Mouse (Mus musculus) monocyte, adult 2 months (primary cell): ENCODE measurements around the gene Irf2.

Experiments used
- DNase-seq, 2 experiments: peaks; one replicate each; pipeline ENCODE4 v3.0.0; 2022; ENCODE audit warnings: low spot score in 2 of 2, low read depth in 1 of 2

The Irf2 gene

GRCm38 (mm10) chr8:46739003-46739949 lies at the start of gene Irf2:
Irf2 (plus strand) TSS chr8:46739732.
- DNase-seq = peak; percentile 90

DNA sequence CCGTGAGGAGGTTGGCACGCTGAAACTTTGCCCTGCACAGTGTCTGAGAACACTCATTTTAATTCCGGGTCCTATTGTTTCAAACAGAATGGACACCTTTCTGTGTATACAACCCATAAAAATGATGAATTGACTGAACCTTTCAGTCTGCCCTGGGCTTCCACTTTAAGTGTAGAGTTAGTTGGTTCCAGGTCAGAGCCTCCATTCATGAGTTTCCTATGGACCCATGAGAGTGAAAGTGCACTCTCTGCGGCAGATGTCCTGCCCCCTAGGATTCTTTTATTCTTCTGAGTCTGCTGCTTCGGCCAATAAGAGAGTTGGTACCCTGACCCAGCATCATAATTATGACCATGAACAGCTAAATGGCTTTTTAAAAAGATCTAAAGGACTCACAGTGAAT lies 49.4 kb upstream of the Irf2 start:
- no peak for DNase-seq

- DNase-seq = no peak
Measured at GRCm38 (mm10) chr8:46690581-46690980, 49.0 kb upstream of the Irf2 start.

DNA sequence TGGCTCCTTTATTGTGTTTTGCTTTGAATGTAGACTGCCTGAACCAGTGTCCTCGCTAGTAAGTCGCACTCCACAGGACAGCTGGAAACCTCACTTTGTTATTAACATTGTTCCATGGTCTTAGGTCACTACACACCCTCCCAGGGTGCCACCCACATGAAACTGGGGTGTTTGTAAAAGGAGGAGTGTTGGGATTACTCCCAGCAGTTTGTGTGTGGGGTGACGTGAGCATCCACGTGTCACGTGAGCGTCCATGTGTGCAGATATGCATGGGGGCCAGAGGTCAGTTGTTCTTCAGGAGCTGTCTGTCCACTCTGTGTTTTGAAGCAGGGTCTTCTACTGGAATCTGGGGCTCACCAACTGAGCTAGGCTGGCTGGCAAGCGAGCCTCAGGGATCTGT lies 48.2 kb upstream of the Irf2 start:
- no peak for DNase-seq

GRCm38 (mm10) chr8:46696256-46697041 lies 43.1 kb upstream of the Irf2 start:
- no peak for DNase-seq

GRCm38 (mm10) chr8:46697566-46697965 lies 42.0 kb upstream of the Irf2 start:
- no peak for DNase-seq

- DNase-seq = no peak
Measured at GRCm38 (mm10) chr8:46698162-46698561, 41.4 kb upstream of the Irf2 start.

DNA sequence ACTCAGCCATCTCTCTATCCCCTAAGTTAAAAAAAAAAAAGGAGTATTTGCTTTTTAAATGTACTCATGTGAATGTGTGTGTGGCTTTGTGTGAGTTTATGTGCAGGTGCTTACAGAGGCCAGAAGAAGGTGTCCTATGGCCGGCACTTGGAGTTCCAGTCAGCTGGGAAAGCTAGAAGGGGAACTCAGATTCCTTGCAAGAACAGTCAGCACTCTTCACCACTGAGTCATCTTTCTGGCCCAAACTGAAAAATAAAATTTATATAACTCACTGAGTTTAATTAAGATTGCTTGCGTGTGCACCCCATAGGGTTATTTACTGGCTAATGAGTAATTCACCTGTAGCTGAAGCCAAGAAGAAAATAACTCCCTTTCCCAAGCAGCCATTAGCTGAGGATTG lies 34.4 kb upstream of the Irf2 start:
- no peak for DNase-seq

GRCm38 (mm10) chr8:46706730-46707129 lies 32.8 kb upstream of the Irf2 start:
- no peak for DNase-seq

DNA sequence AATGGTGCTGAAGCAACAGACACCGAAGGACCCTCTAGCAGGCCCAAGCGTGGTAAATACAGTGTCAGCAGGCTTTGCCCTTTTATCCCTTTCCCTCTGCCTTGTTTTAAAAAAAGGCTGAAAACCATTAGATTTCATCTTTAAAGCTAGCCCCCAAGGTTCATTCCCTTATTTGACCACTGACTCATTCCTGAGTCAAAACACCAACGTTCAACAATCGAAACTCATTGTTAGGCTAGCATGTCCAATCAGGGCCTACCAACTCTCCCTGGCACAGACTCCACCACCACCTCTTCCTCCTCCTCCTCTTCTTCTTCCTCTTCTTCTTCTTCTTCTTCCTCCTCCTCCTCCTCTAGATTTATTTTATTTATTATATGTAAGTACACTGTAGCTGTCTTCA lies 30.2 kb upstream of the Irf2 start:
- DNase-seq = no peak

DNA sequence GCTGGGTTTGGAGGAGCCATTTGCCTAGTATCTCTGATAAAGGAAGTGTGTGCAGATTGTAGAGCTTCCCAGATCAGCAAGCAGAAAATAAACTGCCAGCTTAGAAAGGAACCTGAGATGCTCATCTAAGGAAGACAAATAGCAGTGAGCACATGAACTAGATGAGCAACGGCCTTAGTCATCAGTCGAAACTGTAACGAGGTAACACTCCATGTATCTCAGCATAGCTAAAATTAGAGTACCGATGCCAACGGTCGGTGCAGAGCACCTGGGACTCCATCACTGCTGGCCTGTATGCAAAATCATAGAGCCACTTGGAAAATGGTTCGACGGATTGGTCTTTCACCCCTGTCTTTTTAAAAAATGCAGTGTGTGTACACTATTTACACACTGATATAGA lies 29.2 kb upstream of the Irf2 start:
- no peak for DNase-seq

GRCm38 (mm10) chr8:46711496-46711895 lies 28.0 kb upstream of the Irf2 start:
- DNase-seq = no peak

DNA sequence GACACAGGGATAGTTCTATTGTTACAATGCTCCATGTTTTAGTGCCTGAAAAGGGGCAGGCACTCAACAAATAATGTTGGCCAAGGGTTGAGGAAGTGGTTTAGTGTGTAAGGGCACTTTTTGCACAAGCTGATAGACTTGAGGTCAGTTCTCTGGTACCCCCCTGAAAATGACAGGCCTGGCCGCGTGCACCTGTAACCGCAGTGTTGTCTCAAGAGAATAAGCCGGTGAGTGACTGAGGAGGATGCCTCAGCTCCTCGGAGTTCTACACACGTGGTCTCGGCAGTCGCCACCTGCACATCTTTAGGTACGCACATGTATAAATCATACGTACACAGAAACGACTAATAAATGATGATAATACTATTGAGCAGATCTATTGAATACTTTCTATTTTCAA lies 26.4 kb upstream of the Irf2 start:
- DNase-seq = no peak

DNA sequence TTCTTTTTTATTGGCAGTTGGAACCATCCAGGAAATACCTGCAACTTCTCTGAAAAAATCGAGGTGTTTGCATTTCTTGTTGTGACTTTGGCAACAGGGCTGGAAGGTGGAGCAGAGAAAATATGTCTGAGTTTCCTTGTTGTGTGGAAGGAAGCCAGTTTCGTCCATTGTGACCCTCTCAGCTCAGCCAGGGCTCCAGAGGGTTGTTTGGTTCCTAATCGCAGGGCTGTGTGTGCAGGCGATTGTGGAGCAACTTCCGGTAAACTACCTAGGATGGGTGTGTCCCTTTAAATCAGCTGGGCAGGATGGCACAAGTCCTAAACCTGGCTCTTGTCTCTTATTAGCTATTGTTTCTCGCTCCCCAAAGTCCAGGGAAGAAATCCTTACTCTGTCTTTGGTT lies 25.7 kb upstream of the Irf2 start:
- no peak for DNase-seq

- DNase-seq = no peak
Measured at GRCm38 (mm10) chr8:46714400-46714799, 25.1 kb upstream of the Irf2 start.

- no peak for DNase-seq
Measured at GRCm38 (mm10) chr8:46716477-46716876, 23.1 kb upstream of the Irf2 start.

DNA sequence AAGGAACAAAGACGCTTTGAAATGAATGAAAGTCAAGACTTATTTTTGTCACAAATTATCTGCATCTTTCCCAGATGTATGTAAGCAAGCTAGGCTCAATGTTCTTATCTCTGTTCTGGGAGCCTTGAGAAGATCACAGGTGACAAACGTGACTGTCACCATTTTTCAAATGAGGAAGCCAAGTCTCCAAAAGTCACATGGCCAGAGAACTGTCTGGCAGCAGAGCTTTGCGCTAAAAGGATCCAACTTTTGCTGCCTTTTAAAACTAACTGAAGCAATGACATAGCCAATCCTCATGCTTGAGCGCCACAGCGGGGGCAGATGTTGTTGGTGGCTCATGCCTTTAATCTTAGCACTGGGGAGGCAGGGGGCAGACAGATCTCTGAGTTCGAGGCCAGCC lies 22.4 kb upstream of the Irf2 start:
- no peak for DNase-seq

GRCm38 (mm10) chr8:46718301-46718700 lies 21.2 kb upstream of the Irf2 start:
- no peak for DNase-seq

DNA sequence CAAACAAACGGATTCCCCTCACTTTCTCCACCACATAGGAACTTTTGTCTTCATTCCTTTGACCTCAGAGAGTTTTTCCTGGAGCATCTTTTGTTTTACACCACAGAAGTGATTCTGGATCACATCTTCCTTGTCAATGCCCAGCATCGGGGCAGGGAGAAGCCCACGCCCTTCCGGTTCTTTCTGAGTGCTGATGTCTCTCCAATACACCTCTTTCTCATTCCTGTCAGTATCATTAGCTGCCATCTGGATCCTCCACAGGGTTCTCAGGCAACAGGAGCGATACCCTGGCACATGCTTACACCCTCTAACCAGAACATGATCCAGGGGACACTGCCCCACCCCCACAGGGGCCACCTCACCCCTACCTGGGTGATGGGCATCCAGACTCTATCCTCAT lies 20.8 kb upstream of the Irf2 start:
- DNase-seq = no peak

DNA sequence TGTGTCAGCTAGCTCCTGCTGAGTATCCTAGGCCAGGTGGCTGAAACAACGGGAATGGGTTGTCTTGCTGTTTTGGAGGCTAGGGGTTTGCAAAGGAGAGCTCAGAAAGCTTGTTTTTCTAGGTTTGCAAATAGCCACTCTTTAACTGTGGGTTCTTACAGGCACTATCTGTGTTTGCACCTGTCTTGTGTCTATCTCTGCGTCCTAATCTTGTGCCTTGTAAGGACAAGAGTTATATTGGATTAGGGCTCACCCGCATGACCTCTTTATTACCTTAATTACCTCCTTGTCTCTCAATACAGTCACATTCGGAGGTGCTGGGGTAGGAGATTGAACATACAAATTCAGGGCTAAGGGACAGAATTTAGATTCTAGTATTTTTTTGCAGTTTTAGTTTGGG lies 18.9 kb upstream of the Irf2 start:
- no peak for DNase-seq

DNA sequence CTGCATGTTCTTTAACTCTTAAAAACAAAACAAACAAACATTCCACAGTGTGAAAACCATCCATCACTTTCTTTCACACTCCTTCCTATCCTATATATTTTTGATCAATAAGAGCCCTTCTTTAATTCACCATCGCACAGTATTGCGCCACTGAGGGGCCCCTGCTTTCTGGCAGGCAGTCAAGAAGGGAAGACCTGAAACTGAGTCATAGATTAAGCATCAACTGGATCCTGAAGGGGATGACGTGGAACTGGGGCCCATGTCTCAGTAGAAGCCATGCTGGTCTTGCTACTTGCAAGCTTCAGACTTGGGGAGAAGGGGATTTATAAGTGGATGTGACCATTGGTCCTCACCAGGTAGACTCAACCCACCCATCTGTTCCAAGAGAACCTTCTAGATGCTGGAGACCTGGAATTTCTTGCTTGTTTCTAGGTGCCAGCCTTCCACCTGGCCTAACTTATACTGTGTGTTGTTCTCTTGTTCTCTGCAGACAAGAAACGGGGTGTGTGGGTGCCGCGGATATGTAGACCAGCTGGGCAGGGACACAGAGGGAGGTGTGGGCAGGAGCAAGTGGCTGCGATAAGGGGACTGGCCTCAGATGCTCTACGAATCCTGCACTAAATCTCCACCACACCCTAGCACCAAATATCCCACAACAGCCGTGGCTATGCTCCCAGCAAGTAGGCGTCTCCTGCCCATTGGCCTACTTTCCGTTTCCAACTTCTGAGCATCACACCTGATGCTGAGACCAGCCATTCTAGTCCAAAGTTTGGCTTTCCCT lies 18.3 kb upstream of the Irf2 start:
- no peak for DNase-seq

DNA sequence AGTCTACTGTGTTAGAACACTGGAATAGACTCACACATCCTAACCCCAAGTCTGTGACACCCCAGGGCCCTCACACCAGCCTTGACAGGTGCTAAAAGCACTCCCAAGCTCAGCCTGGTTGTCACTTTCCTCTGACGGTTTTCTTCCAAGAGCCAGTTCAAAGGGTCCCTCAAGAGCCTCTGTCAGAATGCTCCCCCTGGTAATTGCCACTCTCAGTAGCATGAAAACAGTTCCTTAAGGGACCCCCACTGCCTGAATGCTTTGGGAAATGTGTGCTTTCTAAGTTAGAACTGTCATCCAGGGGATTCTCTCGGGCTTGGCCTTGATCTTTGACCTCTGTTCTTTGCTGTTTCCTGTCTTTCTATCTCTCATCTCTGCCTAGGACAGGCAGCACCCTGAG lies 17.0 kb upstream of the Irf2 start:
- DNase-seq = no peak
